8 mouse cellular contexts compared by ENCODE assay signal in the genomic region with DNA sequence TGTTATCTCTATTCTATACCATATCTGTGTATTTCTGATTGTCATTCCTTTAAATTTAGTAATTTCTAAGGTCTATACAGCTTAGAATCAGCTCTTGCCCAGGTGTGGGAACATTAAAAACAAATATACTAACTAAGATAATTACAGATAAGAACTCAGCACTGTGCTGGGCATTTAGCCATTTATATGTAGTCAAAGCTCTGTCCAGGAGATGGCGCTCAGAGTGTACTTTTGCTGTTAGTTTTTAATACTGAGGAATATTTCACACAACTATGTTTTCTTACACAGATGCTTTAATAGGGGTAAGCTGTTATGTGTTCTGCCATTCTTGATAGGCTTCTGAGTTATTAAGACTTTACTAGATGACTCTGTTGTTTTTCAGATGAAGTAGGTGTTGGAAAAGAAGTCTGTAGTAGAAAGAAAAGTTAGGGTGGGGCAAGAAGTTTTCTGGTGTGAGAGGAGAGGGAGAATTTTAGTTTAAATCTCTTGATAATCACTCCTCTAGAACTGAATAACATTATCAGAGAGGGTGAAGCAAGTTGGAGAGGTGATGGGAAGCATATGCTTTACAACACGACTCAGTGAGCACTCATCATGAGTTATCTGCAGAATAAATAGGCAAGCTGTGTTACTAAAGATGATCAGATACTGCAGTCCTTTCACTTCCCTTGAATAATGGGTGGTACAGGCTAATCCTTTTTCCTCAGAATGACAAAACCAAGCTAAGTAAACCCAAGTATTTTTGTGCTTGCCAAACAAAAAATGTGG.
DNase-seq lines count a peak whose midpoint lies in the region; ATAC-seq lines count a peak whose summit lies in the region.

No protein-coding gene starts in this region.

- DNase-seq in hindbrain, embryonic 10.5 days (ENCODE audit: low spot score) = peak; percentile 16
- peak; percentile 53 for DNase-seq in NIH3T3 (ENCODE audit: low read depth)
- peak; percentile 21 for DNase-seq in embryonic facial prominence, embryonic 10.5 days (ENCODE audit: low spot score)
- DNase-seq in kidney, postnatal 10 days = peak; percentile 40
- DNase-seq in neural tube, embryonic 10.5 days (ENCODE audit: extremely low spot score, low spot score) = peak; percentile 16
- DNase-seq in gastrocnemius, postnatal 4 days (ENCODE audit: low spot score in 2 of 2) = no peak
- DNase-seq in ovary, adult 18-20 months (ENCODE audit: low spot score) = no peak

- H3K4me3 ChIP-seq in hindbrain, embryonic 10.5 days = no peak overlapping the region
- no peak overlapping the region for H3K4me3 ChIP-seq in hindbrain, embryonic 12.5 days
- no peak overlapping the region for H3K4me3 ChIP-seq in embryonic facial prominence, embryonic 10.5 days

- no peaks in the 10 kb centered on the region for H3K9me3 ChIP-seq in hindbrain, embryonic 10.5 days
- H3K9me3 ChIP-seq in hindbrain, embryonic 12.5 days (replicated peaks) = no peaks in the 10 kb centered on the region
- no peaks in the 10 kb centered on the region for H3K9me3 ChIP-seq in embryonic facial prominence, embryonic 10.5 days

- no peak; the same call in 1 of the 2 replicates for ATAC-seq in hindbrain, embryonic 12.5 days (ENCODE audit: low FRiP score)

- H3K4me2 ChIP-seq in hindbrain, embryonic 12.5 days (replicated peaks) = no peak overlapping the region

- H3K4me1 ChIP-seq in hindbrain, embryonic 10.5 days (replicated peaks) = no peaks in the 10 kb centered on the region
- no peaks in the 10 kb centered on the region for H3K4me1 ChIP-seq in hindbrain, embryonic 12.5 days
- H3K4me1 ChIP-seq in embryonic facial prominence, embryonic 10.5 days = no peaks in the 10 kb centered on the region

- H3K27me3 ChIP-seq in hindbrain, embryonic 10.5 days (ENCODE audit: insufficient read depth, poor library complexity, severe bottlenecking) = no peaks in the 10 kb centered on the region
- no peaks in the 10 kb centered on the region for H3K27me3 ChIP-seq in hindbrain, embryonic 12.5 days
- H3K27me3 ChIP-seq in embryonic facial prominence, embryonic 10.5 days (replicated peaks; ENCODE audit: low read depth, poor library complexity, severe bottlenecking) = no peaks in the 10 kb centered on the region

- 36% methylated on average over 2 of the region's 2 CpGs for WGBS in hindbrain, embryonic 10.5 days
- 41% methylated on average over 2 of the region's 2 CpGs for WGBS in hindbrain, embryonic 12.5 days
- 31% methylated on average over 2 of the region's 2 CpGs for WGBS in embryonic facial prominence, embryonic 10.5 days

- no peak overlapping the region for H3K27ac ChIP-seq in hindbrain, embryonic 10.5 days
- no peak overlapping the region for H3K27ac ChIP-seq in hindbrain, embryonic 12.5 days
- H3K27ac ChIP-seq in embryonic facial prominence, embryonic 10.5 days (replicated peaks) = no peak overlapping the region

- no peaks in the 10 kb centered on the region for H3K36me3 ChIP-seq in hindbrain, embryonic 10.5 days
- H3K36me3 ChIP-seq in hindbrain, embryonic 12.5 days = no peaks in the 10 kb centered on the region
- no peaks in the 10 kb centered on the region for H3K36me3 ChIP-seq in embryonic facial prominence, embryonic 10.5 days (replicated peaks)

- H3K9ac ChIP-seq in hindbrain, embryonic 12.5 days = no peak overlapping the region

Comparison
In these comparisons a context has a peak if more than half of its experiments do, and no peak if none do; other contexts are left out.
1. DNase-seq: peak in hindbrain, embryonic 10.5 days (single experiment), NIH3T3 (single experiment), embryonic facial prominence, embryonic 10.5 days (single experiment), kidney, postnatal 10 days (single experiment) and neural tube, embryonic 10.5 days (single experiment); none in gastrocnemius, postnatal 4 days (0 of 2) and ovary, adult 18-20 months (single experiment).